Mouse (Mus musculus): Measurements from ENCODE around the gene Dlg2. TPM values are rescaled to one million over a fixed set of nuclear protein-coding genes. Genes with fewer than 3 reads are reported as not detected.

Gene Dlg2
- total and polyA plus RNA-seq, 2 experiments from 2014 or later: 26.3 to 169 TPM

DNA sequence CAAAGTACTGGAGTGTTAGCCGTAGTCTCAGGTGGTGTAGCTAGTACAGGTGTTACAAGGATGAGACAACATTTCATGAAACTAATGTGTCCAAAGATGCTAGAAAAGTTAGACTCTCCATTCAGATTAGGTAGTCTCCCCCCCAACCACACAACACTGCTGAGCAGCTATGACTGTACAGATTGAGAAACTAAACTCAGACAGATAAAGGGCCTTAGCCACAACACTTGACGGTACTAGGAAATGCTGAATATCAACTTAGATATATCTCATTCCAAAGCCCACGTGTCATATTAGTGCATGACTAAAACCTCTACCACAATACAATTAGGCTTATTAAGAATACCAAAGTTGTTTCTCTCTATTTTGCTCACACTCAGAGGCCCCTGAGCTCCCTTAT is 2006.9 kb downstream of the Dlg2 start:
- ATAC-seq: no peak
- Histone ChIP-seq H3K27ac (ENCODE audit: low read depth, low read length) (no peak overlapping the region), H3K9me3 (ENCODE audit: low read length) (no peaks in the 10 kb centered on the region), H3K4me1 (ENCODE audit: insufficient read depth) (no peaks in the 10 kb centered on the region), H3K36me3 (ENCODE audit: insufficient read depth) (no peaks in the 10 kb centered on the region), H3K27me3 (ENCODE audit: insufficient read depth, low read length) (no peaks in the 10 kb centered on the region), H3K9ac (no peak overlapping the region), H3K4me2 (ENCODE audit: low read depth) (no peak overlapping the region), H3K4me3 (ENCODE audit: low read depth, low read length) (no peak overlapping the region)
- DNase-seq: no peak
- WGBS: 89% methylated on average over 3 of the region's 3 CpGs
- no peak for TF ChIP-seq CTCF (IDR thresholded peaks at IDR 0.05; ENCODE audit: low read depth)

DNA sequence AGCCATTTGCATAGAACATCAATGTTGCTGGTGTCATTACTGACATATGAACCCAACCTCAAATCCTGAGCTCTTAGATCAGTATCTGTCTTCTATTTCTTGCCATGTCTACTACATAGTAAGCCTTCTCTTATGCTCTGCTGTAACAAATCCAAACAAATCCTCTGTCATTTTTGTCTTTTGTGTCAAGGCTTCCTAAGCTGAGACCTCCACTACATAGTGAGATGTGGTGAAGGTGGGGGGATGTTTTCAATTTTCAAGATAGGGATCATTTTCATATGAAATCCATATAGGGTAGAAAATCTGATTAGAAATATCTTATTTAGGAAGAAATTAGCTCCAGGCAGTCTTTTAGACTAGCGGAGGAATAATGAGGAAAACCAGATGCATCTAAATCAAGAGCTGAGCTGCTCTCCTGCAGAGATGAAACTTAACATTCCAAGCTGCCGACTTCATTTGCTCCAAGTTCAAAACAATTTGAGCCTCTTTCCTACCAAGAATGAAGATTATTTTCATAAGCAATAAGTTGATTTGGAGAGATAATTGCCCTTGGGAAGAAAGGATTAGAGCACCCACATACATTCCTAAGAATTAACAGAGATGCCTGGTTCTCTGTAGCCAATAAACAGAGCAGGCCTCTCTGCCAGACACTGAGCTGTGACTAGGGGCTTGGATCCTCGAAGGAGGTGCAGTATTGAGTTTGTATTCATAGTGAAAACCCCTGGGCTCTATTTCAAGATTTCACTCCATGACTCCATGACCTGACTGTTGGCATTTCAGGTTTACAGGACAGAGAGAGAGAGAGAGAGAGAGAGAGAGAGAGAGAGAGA is 2009.6 kb downstream of the Dlg2 start:
- DNase-seq (no peak), ATAC-seq (no peak)
- H3K9ac ChIP-seq: no peak overlapping the region
- WGBS: 46% methylated on average over 3 of the region's 3 CpGs
- no peak overlapping the region for H3K27ac ChIP-seq (ENCODE audit: low read depth, low read length)
- no peaks in the 10 kb centered on the region for H3K9me3 ChIP-seq (ENCODE audit: low read length)
- TF ChIP-seq CTCF (IDR thresholded peaks at IDR 0.05; ENCODE audit: low read depth): no peak
- H3K27me3 ChIP-seq (ENCODE audit: insufficient read depth, low read length): no peaks in the 10 kb centered on the region
- no peaks in the 10 kb centered on the region for H3K4me1 ChIP-seq (ENCODE audit: insufficient read depth)
- H3K4me3 ChIP-seq (ENCODE audit: low read depth, low read length): no peak overlapping the region
- H3K4me2 ChIP-seq (ENCODE audit: low read depth): no peak overlapping the region
- H3K36me3 ChIP-seq (ENCODE audit: insufficient read depth): no peaks in the 10 kb centered on the region

DNA sequence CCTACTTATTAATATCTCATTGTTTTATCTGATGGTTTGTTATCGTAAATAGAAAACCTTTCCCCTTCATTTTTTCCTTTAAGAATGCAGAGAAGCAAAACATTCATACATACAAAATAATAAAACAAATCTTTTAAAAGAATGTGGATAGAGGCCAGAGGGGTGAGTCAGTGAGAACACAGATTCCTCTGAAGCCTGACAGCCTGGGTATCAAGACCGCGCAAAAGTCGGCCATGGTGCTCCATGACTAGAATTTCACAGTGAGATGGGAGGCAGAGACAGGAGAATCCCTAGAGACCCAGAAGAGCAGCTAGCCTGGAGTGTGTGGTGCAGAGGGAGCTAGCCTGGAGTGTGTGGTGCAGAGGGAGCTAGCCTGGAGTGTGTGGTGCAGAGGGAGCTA is 2010.4 kb downstream of the Dlg2 start:
- ATAC-seq: no peak
- no peak for TF ChIP-seq CTCF (IDR thresholded peaks at IDR 0.05; ENCODE audit: low read depth)

DNA sequence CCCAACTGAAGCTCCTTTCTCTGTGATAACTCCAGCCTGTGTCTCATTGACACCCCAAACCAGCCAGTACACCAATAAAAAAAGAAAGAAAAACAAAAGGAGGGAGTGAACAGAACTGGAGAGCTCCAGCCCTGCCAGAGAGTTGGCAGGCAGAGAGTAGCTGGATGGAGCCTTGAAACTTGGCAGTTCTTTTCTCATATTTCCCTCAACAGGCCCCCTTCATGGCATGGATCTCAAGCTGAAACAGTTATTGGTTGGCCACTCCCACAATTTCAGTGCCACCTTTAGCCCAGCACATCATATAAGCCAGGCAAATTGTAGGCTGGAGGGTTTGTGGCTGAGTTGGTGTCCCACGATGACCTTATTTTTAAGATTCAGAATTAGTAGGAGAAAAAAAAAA is 2015.8 kb downstream of the Dlg2 start:
- no peak overlapping the region for H3K9ac ChIP-seq
- H3K4me1 ChIP-seq (ENCODE audit: insufficient read depth): no peaks in the 10 kb centered on the region
- no peaks in the 10 kb centered on the region for H3K36me3 ChIP-seq (ENCODE audit: insufficient read depth)
- no peak overlapping the region for H3K4me3 ChIP-seq (ENCODE audit: low read depth, low read length)
- no peak for DNase-seq
- no peaks in the 10 kb centered on the region for H3K27me3 ChIP-seq (ENCODE audit: insufficient read depth, low read length)
- TF ChIP-seq CTCF (IDR thresholded peaks at IDR 0.05; ENCODE audit: low read depth): no peak
- 98% methylated on average over 1 of the region's 1 CpGs for WGBS
- ATAC-seq: no peak
- no peak overlapping the region for H3K27ac ChIP-seq (ENCODE audit: low read depth, low read length)
- H3K4me2 ChIP-seq (ENCODE audit: low read depth): no peak overlapping the region
- H3K9me3 ChIP-seq (ENCODE audit: low read length): no peaks in the 10 kb centered on the region

More for the DNA sequence above, 2010.4 kb downstream of the Dlg2 start:
- Histone ChIP-seq H3K27me3 (ENCODE audit: insufficient read depth, low read length) (no peaks in the 10 kb centered on the region), H3K36me3 (ENCODE audit: insufficient read depth) (no peaks in the 10 kb centered on the region), H3K9ac (no peak overlapping the region), H3K9me3 (ENCODE audit: low read length) (no peaks in the 10 kb centered on the region), H3K4me3 (ENCODE audit: low read depth, low read length) (no peak overlapping the region), H3K4me1 (ENCODE audit: insufficient read depth) (no peaks in the 10 kb centered on the region), H3K27ac (ENCODE audit: low read depth, low read length) (no peak overlapping the region), H3K4me2 (ENCODE audit: low read depth) (no peak overlapping the region)
- WGBS: 91% methylated on average over 4 of the region's 4 CpGs
- DNase-seq: no peak

DNA sequence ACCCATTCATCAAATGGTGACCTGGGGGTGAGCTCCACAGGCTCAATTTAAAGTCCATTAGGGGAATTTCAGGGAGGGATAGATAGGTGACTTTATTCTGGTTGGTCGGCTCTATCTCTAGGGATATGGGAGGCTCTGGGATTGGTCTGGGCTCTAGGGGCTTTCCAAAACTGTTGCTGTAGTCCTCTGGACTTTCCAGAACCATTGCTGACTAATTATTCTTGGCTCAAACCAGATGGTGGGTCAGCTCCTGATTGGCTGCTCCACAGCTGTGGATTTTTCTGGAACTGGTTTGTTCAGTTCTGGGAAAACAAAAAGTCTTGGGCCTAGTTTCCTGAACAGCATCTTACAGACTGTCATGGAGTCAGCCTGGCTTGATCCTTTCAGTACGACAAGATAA is 2017.0 kb downstream of the Dlg2 start:
- H3K4me3 ChIP-seq (ENCODE audit: low read depth, low read length): no peak overlapping the region
- WGBS: 96% methylated on average over 2 of the region's 2 CpGs
- no peak overlapping the region for H3K9ac ChIP-seq
- no peak for ATAC-seq
- TF ChIP-seq CTCF (IDR thresholded peaks at IDR 0.05; ENCODE audit: low read depth): no peak
- H3K4me1 ChIP-seq (ENCODE audit: insufficient read depth): no peaks in the 10 kb centered on the region
- H3K9me3 ChIP-seq (ENCODE audit: low read length): no peaks in the 10 kb centered on the region
- no peak overlapping the region for H3K4me2 ChIP-seq (ENCODE audit: low read depth)
- no peaks in the 10 kb centered on the region for H3K36me3 ChIP-seq (ENCODE audit: insufficient read depth)
- DNase-seq: no peak
- no peaks in the 10 kb centered on the region for H3K27me3 ChIP-seq (ENCODE audit: insufficient read depth, low read length)
- H3K27ac ChIP-seq (ENCODE audit: low read depth, low read length): no peak overlapping the region

Other genes with a start within 250 kb of the Dlg2 start
- gene Ccdc83, start 210.9 kb upstream of the Dlg2 start, total RNA-seq (2014; rRNA removed): not detected in 2 replicates
- not detected in 2 replicates for gene Ccdc83, start 210.9 kb upstream of the Dlg2 start, polyA plus RNA-seq (2015; fragmentation: Nextera tagmentation; extraction: Ambion mirVana)
- 6.4 and 6.5 TPM in 2 replicates for gene Sytl2, start 174.4 kb upstream of the Dlg2 start, total RNA-seq (2014; rRNA removed)
- gene Sytl2, start 174.4 kb upstream of the Dlg2 start, polyA plus RNA-seq (2015; fragmentation: Nextera tagmentation; extraction: Ambion mirVana): 4.9 and 5.2 TPM in 2 replicates
- gene Ccdc89, start 50.1 kb upstream of the Dlg2 start, total RNA-seq (2014; rRNA removed): 1.00 and 1.2 TPM in 2 replicates
- gene Ccdc89, start 50.1 kb upstream of the Dlg2 start, polyA plus RNA-seq (2015; fragmentation: Nextera tagmentation; extraction: Ambion mirVana): 0.67 and 0.74 TPM in 2 replicates
- gene Crebzf, start 33.9 kb upstream of the Dlg2 start, total RNA-seq (2014; rRNA removed): 99.8 and 112 TPM in 2 replicates
- 15.5 and 17.0 TPM in 2 replicates for gene Crebzf, start 33.9 kb upstream of the Dlg2 start, polyA plus RNA-seq (2015; fragmentation: Nextera tagmentation; extraction: Ambion mirVana)
- 67.5 and 75.2 TPM in 2 replicates for gene Tmem126a, start 19.4 kb upstream of the Dlg2 start, total RNA-seq (2014; rRNA removed)
- gene Tmem126a, start 19.4 kb upstream of the Dlg2 start, polyA plus RNA-seq (2015; fragmentation: Nextera tagmentation; extraction: Ambion mirVana): 125 and 144 TPM in 2 replicates
- gene Tmem126b, start 671 bp upstream of the Dlg2 start, total RNA-seq (2014; rRNA removed): 15.2 and 17.4 TPM in 2 replicates
- 14.5 and 18.2 TPM in 2 replicates for gene Tmem126b, start 671 bp upstream of the Dlg2 start, polyA plus RNA-seq (2015; fragmentation: Nextera tagmentation; extraction: Ambion mirVana)